Mouse (Mus musculus) WW6 (cell line): ENCODE measurements at regions not wholly inside any gene's neighbourhood (a gene's known extent, or its start where the extent isn't known, plus 50 kb on each side); places are given as distances from the start of the nearest gene placed in this dataset.

ENCODE experiments used
- DNase-seq: peaks from one replicate; pipeline ENCODE4 v3.0.0-alpha.2; 2013; ENCODE audit warnings: low read depth, low spot score

DNA sequence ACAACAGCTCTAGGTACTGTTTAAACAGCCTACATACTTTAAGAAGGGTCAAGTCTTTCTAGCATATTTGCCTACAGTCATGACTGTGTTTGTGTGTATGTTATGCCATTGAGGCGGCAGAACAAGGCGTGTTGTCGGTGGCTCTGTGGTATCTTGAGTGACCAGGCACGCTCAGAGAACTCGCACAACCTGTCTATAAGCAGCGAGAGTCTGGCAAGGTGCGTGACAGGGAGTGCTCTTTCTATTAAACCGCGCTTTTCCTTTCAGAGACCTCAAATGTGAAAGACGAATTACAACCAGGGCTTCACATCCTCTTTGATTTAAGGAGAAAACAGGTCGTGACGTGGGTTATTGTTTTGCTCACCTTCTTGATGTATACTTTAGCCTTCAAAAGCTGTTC lies 88.2 kb upstream of the Fam3c start:
- DNase-seq: no peak

DNA sequence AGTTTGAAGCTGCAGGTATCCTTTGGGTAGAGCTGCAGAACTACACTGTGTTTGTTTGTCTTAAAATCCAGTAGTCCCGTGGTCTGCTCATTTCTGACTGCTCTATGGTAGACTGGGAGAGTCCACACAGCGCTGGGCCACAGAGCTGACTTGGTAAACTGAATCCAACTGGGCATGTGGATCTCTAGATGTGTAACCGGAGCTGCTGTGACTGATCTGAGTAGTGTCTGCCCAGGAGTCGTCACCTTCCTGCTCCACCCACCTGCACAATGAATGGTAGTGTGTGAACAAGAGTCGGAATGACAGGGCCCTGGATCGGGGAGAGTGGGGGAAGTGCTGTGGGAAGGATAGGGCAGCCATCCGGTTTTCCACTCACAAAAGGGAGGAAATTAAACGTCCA lies 87.5 kb upstream of the Fam3c start:
- no peak for DNase-seq

DNA sequence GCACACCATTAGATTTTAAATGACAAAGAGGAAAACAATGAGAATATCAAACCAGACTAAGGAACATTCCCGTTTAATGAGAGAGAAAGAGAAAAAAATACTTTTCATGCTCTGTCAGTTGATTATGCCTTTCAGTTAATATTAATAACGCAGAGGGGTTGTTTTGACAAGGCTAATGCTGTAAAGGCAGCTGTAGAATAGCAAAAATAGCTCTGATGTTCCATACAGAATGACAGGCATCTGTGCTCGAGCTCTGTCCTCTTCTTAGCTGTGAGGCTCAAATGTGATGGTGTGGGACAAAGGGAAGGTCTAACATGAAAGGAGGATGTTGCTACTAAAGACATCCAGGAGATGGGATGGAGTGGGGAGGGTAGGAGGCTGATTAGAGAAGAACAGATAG lies 87.1 kb upstream of the Fam3c start:
- DNase-seq: no peak

DNA sequence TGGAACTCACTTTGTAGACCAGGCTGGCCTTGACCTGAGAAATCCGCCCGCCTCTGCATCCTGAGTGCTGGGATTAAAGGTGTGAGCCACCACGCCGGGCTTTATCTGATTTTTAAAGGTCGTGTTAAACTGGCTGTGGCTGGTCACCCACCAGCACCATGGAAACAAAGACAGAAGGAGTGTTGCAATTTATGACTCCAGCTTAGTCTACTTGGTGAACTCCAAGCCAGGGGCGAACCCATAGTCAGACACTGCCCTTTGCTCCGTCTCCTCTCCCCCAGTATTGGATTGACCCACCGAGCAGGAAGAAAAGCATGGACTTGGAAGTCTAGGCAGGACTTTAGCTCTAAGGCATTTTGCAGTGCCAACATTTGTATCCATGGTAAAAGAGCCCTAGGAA lies 86.5 kb upstream of the Fam3c start:
- DNase-seq: no peak

DNA sequence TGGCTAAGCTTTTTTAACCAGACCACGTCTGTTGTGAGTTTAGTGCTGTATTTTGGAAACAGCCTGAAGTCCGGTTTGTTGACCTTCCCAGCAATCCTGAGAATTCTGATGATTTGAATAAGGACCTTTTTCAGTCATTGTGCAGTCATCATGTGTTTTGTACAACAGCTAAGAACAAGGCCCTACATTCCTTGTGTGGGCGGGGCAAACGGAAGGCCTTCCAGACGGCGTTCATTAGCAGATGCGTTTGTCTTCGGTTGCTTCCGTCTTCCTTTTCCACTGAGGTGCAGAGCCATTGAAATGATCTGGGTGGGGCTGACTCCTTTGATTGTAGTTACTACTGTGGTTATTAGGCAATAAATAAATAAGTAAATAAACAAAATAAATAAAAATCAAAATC lies 83.8 kb upstream of the Fam3c start:
- no peak for DNase-seq

DNA sequence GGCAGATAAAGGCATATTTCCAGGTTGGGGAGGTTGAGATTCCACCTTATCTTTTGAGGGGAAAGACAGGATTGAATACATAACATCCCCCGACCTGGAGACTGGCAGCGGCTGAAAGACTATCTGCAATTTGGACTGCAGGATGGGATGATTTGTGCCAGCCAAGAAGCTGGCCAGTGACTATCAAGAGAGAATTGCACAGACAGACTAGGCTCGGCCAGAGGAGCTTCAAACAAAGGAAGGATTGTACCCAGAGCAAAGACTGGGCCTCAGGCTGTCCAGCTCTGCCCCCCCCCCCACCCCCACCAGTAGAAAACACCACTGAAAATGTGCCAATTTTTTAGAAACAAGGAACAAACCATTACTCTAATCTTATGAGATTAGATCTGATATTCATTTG lies 73.0 kb upstream of the Fam3c start:
- DNase-seq: no peak

DNA sequence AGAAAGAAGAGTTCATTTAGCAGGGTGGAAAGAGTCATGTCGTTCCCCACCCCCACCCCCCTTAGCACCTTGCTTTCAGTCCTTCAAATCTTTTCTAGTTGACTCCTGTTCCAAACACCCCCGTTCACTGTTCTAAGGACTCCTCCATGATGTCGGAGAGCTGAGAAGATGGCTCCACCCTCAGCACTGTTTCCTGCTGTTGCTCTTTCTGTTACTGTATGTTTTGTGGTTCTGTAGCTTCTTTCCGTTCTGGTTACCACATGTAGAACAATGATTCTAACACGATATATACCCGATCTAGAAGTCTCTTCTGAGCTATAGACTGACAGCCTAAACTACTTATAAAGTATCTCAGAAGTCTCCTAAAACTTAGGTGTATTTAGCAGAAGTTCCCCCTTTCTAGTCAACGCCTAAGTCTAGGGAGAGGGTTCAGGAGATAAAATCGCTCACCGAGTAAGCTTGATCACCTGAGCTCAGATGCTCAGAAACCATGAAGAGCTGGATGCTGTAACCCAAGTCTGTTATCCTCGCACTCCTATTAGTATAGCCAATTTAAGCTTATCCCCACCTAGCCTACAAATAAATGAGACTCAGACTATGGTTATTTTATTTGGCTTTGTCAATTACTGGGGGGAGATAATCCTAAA lies 68.2 kb upstream of the Fam3c start:
- no peak for DNase-seq

DNA sequence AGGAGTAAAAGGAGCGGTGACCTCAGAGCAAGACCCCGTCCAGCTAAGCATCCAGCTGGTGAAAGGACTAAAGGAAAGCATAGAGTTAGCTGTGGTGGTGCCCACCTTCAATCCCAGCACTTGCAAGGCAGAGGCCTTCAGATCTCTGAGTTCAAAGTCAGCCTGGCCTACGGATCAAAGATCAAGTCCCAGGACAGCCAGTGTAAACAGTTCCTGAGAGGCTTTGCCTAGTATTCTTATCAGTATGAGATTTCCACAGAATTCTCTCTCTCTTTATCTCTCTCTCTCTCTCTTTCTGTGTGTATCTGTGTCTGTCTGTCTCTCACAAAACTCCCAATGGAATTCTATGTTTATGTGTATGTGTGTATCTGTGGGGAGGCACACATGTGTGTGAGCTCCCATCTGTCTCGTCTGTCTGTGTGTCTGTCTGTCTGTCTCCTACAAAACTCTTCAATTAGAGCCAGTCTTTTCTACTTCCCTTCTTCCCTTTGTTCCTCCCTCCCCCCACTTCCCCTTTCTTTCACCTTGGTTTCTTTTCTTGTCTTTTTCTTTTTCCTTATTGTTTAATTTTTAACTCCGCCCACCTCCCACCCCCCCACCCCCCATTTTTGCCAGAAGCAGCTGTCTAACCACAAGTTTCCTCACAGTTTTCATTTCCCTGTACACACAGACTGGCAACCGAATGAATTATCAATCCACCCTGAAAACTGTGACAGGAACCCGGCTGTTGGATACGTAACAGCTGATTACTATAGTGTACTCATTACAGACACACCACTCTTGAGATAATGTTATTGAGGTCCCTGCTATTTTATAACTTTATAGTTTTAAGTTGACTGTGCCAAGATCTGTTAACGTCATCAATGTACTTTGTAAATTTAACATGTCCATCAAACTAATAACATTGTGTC lies 67.3 kb upstream of the Fam3c start:
- no peak for DNase-seq

DNA sequence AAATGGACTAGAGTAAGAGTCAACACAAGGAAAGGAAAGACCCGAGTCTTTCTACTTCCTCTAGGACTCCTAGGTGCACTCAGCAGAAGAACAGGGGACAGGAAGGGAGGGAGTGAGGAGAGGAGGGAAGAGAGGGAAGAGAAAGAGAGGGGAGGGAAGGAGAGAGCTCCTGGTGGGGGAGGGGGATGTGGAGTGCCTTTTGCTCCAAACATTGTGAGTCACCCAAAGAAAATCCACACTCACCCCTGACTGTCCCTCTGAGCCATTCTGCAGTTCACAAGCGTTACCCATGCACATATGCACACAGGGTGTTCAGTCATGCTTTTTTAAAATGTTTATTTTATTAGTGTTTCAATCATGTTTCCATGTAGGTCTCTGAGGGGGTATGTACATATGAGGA lies 65.5 kb upstream of the Fam3c start:
- DNase-seq: no peak

DNA sequence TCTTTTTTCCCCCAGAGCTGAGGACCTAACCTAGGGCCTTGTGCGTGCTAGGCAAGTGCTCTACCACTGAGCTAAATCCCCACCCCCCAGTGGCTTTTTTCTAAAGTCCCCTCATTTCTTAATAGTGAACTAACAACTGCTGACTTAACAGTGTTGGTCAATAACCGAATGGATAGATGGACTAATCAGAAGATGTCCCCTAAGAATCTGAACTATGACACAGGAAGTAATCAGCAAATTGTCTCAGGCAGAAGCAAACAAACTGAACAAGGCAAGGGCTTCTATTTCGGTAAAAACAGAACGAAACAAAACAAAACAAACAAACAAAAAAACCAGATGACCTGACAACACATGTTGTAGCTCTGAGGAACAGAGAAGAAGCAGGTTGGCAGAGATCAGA lies 62.2 kb upstream of the Fam3c start:
- DNase-seq: no peak

DNA sequence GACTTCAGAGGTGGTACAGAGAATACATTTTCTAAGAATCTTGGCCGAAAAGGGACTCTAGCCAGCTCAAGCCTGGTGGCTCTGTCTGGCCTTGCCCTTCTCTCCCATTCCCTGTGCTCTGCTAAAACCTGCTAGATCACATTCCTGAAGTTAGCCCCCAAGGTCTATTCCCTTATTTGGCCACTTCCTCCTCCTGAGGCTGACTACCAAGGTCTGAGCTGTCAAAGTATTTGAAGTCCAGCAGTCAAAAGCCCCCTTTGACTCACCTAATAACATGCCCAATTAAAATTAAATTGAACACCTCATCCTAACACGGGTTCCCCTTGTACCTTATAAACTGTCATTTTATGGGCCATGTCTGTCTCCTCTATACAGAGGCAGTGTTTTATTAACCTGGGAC lies 61.1 kb upstream of the Fam3c start:
- DNase-seq: no peak

DNA sequence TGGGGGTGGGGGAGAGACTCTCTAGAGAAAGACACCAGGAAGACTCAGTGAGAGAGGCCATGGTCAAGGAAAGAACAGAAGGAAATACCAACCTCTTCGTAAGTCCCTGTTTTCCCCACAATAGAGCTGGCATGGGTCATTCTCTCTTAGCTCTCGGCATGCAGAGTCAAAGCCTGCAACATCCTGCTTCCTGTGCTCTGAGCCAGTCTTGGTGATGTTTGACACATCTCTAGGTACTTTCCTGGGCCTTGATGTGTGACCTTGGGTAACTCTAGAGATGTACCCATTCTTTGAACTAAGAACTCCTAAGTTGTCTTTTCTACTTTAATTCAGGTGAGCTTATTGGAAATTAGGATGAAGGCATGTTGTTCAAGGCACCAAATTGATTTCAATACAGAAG lies 55.8 kb upstream of the Fam3c start:
- DNase-seq: no peak

DNA sequence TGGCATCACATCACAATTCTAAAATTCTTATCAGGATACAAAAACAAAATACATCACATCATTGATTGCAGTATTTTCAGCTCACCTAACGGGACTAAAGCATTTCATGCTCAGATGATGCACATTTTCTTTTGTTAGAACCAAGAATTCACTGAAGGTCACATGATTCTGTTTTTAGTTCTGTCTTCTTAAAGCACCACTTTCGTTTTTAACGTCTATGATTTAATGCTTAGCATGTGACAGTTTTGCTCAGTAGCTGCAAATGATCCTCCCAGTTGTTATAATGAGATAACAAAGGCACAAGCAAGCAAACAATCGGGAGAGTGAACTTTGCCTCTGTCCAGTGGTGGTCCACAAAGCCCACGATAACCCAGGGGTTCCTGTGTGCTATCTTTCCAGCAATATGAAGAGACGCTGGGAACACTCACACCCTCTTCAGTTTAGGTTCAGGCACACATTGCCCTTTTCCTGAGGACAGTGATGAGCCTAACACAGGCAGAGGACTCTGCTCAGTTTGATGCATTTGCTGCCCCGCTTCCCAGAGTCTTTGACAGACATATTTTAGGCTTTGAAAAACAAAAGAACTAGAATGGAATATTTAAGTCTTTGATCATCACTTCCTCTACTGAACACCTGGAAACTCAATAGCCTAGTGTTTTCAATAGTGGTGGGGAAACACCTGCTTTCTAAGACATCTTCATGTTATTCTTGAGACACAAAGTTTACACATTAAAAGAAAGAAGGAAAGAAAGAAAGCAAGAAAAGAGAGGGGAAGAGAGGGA lies 53.0 kb upstream of the Fam3c start:
- no peak for DNase-seq
